ENCODE assay signal across 7 mouse cellular contexts in the genomic region with DNA sequence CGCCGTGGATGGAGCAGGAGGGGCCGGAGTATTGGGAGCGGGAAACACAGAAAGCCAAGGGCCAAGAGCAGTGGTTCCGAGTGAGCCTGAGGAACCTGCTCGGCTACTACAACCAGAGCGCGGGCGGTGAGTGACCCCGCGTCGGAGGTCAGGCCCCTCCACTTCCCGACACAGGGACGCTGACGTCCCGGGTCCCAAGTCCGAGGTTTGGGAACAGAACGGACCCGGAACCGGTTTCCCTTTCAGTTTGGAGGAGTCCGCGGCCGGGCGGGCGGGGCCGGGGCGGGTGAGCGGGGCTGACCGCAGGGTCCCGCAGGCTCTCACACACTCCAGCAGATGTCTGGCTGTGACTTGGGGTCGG. TPM values are rescaled to one million over a fixed set of nuclear protein-coding genes. Genes with fewer than 3 reads are reported as not detected.
DNase-seq lines count a peak whose midpoint lies in the region; ATAC-seq and TF ChIP-seq lines count a peak whose summit lies in the region.

No protein-coding gene starts in this region.

- DNase-seq in 3134 (ENCODE audit: extremely low read depth, insufficient read length, low spot score) (peak; percentile 82), liver (peak; percentile 32)
- DNase-seq in CD4-positive helper T cell, adult 2 months (ENCODE audit: low read depth, low spot score): peak; percentile 73
- no peak for DNase-seq in gastrocnemius, postnatal 14 days
- no peak for DNase-seq in gastrocnemius, postnatal 10 days

- H3K4me1 ChIP-seq in heart, embryonic 14.5 days (ENCODE audit: control insufficient read depth in 2 of 2, insufficient read depth in 2 of 2, low read length in 2 of 2): no peaks in the 10 kb centered on the region
- peaks cover 6% of the 10 kb centered on the region; the same call in 1 of the 2 replicates for H3K4me1 ChIP-seq in olfactory bulb, adult 2 months (ENCODE audit: control insufficient read depth, insufficient read depth, low read length)

- H3K36me3 ChIP-seq in heart, embryonic 14.5 days (ENCODE audit: control insufficient read depth, insufficient read depth, low read length): no peaks in the 10 kb centered on the region

- intact Hi-C loops in gastrocnemius, postnatal 14 days (cut with DNase I; ENCODE audit: low total_unique reads): no loop called here

- H3K4me2 ChIP-seq in heart, embryonic 14.5 days (ENCODE audit: low read length): peak overlapping the region; percentile 99

- no peak for TF ChIP-seq CTCF in olfactory bulb, adult 2 months (IDR thresholded peaks at IDR 0.05; ENCODE audit: insufficient read depth, low read depth, low read length)

- peaks cover 24% of the 10 kb centered on the region for H3K27me3 ChIP-seq in heart, embryonic 14.5 days (ENCODE audit: control insufficient read depth, insufficient read depth, low read length)

- no peak for TF ChIP-seq POLR2A in olfactory bulb, adult 2 months (IDR thresholded peaks at IDR 0.05; ENCODE audit: insufficient read depth, low read depth, low read length)

- peak overlapping the region; percentile 65 to 72 for H3K4me3 ChIP-seq in heart, embryonic 14.5 days (ENCODE audit: control insufficient read depth in 1 of 2, insufficient read depth in 1 of 2, low read depth in 1 of 2, low read length in 2 of 2)
- peak overlapping the region; percentile 72 for H3K4me3 ChIP-seq in olfactory bulb, adult 2 months (ENCODE audit: insufficient read depth, low read depth, low read length)

- no peak overlapping the region for H3K27ac ChIP-seq in heart, embryonic 14.5 days (replicated peaks in 1 of 2; ENCODE audit: control insufficient read depth in 1 of 2, insufficient read depth in 1 of 2, low read depth in 2 of 2, low read length in 2 of 2)
- no peak overlapping the region for H3K27ac ChIP-seq in olfactory bulb, adult 2 months (ENCODE audit: insufficient read depth, low read depth, low read length)

- peak overlapping the region; percentile 71 for H3K9ac ChIP-seq in heart, embryonic 14.5 days (ENCODE audit: low read length)

- no peaks in the 10 kb centered on the region for H3K9me3 ChIP-seq in heart, embryonic 14.5 days (ENCODE audit: control insufficient read depth, low read length)

- no peak for ATAC-seq in heart, embryonic 14.5 days (ENCODE audit: insufficient number of reproducible peaks, insufficient read depth, low FRiP score, low read depth)

- 3% methylated on average over 26 of the region's 31 CpGs for WGBS in heart, embryonic 14.5 days
- under 1% methylated on average over 31 of the region's 31 CpGs for WGBS in olfactory bulb, adult 2 months

RNA-seq across cellular contexts. Expression of a gene that starts 1.0 kb away (rescaled TPM):
- polyA plus RNA-seq in heart, embryonic 14.5 days (2014; fragmentation: Nextera tagmentation; extraction: Ambion mirVana): 52.4 and 59.8 TPM in 2 replicates
- 345 and 592 TPM in 2 replicates for polyA plus RNA-seq in olfactory bulb, adult 2 months (2012; ENCODE audit: insufficient read depth, insufficient read length, low replicate concordance, missing spikeins)
- 10 to 100 TPM; 34.3 to 40.7 TPM for total RNA-seq in gastrocnemius, postnatal 14 days (2021)
- total RNA-seq in gastrocnemius, postnatal 10 days (2021): 10 to 100 TPM; 39.3 to 47.2 TPM

RNA-seq across cellular contexts. Expression of a gene that starts 22.0 kb away (rescaled TPM):
- polyA plus RNA-seq in heart, embryonic 14.5 days (2014; fragmentation: Nextera tagmentation; extraction: Ambion mirVana): 237 and 246 TPM in 2 replicates
- 290 and 359 TPM in 2 replicates for polyA plus RNA-seq in olfactory bulb, adult 2 months (2012; ENCODE audit: insufficient read depth, insufficient read length, low replicate concordance, missing spikeins)
- 100 to 1,000 TPM in 1 of 2 experiments, 10 to 100 TPM in 1; 85.3 to 103 TPM for total RNA-seq in gastrocnemius, postnatal 14 days (2021)
- 100 to 1,000 TPM; 147 to 169 TPM for total RNA-seq in gastrocnemius, postnatal 10 days (2021)

RNA-seq across cellular contexts. Expression of a gene that starts 27.9 kb away (rescaled TPM):
- polyA plus RNA-seq in heart, embryonic 14.5 days (2014; fragmentation: Nextera tagmentation; extraction: Ambion mirVana): 3.1 and 4.2 TPM in 2 replicates
- polyA plus RNA-seq in olfactory bulb, adult 2 months (2012; ENCODE audit: insufficient read depth, insufficient read length, low replicate concordance, missing spikeins): not detected in 2 replicates
- 1 to 10 TPM; 7.6 to 7.9 TPM for total RNA-seq in gastrocnemius, postnatal 14 days (2021)
- total RNA-seq in gastrocnemius, postnatal 10 days (2021): 10 to 100 TPM in 1 of 2 experiments, 1 to 10 TPM in 1; 9.9 to 11.1 TPM

RNA-seq across cellular contexts. Expression of a gene that starts 30.0 kb away (rescaled TPM):
- polyA plus RNA-seq in heart, embryonic 14.5 days (2014; fragmentation: Nextera tagmentation; extraction: Ambion mirVana): 10.7 and 14.3 TPM in 2 replicates
- polyA plus RNA-seq in olfactory bulb, adult 2 months (2012; ENCODE audit: insufficient read depth, insufficient read length, low replicate concordance, missing spikeins): not detected in 2 replicates
- 1 to 10 TPM; 2.3 to 2.7 TPM for total RNA-seq in gastrocnemius, postnatal 14 days (2021)
- total RNA-seq in gastrocnemius, postnatal 10 days (2021): 1 to 10 TPM; 2.1 to 3.3 TPM

RNA-seq across cellular contexts. Expression of a gene that starts 42.9 kb away (rescaled TPM):
- 0.69 TPM in 1 of 2 replicates, not detected in the other for polyA plus RNA-seq in heart, embryonic 14.5 days (2014; fragmentation: Nextera tagmentation; extraction: Ambion mirVana)
- not detected in 2 replicates for polyA plus RNA-seq in olfactory bulb, adult 2 months (2012; ENCODE audit: insufficient read depth, insufficient read length, low replicate concordance, missing spikeins)
- total RNA-seq in gastrocnemius, postnatal 14 days (2021): not detected
- total RNA-seq in gastrocnemius, postnatal 10 days (2021): not detected

Comparison
In these comparisons a context has a peak if more than half of its experiments do, and no peak if none do; other contexts are left out.
1. DNase-seq: peak in 3134 (single experiment), CD4-positive helper T cell, adult 2 months (single experiment) and liver (single experiment); none in gastrocnemius, postnatal 14 days (single experiment) and gastrocnemius, postnatal 10 days (single experiment).